Mouse (Mus musculus) left cerebral cortex, postnatal 10 days (tissue): ENCODE data around the gene Tmem106c. TPM values are rescaled to one million over a fixed set of nuclear protein-coding genes. Genes with fewer than 3 reads are reported as not detected.

ENCODE experiments used
- DNase-seq, 2 experiments: peaks; one replicate each; pipeline ENCODE4 v3.0.0; 2021 to 2022; ENCODE audit warnings: low spot score in 2 of 2, mixed read lengths in 1 of 2; ENCODE audit errors: extremely low spot score in 1 of 2
- intact Hi-C: fragments of 180-260 bp; cut with DNase I; formaldehyde crosslinking; loops from one replicate; pipeline ENCODE4 v1.15.1; 2025
- total RNA-seq, 2 experiments: library from RNA; stranded (reverse); gene quantifications; 2 replicates each; pipeline ENCODE4 v1.2.3; 2021

The Tmem106c gene
- total RNA-seq, 2 experiments from 2014 or later = 13.0 to 17.2 TPM

DNA sequence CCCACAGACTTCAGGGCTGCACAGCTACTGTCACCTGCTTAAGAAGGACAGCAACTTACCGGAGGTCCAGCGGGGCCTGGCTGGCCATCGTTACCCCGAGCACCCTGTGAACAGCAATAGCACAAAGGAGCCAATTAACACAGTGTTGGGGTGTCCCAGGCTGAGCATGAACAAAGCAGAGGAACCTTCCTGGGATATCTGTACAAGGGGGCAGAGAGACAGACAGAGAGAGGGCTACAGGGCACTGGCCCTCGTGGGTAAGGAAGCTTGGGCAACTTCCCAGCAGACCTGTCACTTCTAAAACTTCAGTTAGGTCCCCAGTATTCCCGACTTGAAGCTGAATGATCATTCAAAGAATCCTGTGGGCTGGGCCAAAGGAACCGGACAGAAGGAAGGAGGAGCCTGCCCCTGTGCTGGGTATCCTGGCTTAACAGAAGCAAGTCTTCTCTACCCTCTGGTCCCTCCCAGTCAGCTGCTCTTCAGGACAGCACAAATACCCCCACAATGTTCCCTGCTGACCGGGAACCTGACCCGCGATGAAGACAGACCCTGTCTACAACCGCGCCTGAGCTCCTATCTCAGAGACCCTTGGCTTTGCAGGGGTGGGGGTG lies 27.4 kb downstream of the Tmem106c start:
- intact Hi-C loops = no loop called here
- no peak for DNase-seq

DNA sequence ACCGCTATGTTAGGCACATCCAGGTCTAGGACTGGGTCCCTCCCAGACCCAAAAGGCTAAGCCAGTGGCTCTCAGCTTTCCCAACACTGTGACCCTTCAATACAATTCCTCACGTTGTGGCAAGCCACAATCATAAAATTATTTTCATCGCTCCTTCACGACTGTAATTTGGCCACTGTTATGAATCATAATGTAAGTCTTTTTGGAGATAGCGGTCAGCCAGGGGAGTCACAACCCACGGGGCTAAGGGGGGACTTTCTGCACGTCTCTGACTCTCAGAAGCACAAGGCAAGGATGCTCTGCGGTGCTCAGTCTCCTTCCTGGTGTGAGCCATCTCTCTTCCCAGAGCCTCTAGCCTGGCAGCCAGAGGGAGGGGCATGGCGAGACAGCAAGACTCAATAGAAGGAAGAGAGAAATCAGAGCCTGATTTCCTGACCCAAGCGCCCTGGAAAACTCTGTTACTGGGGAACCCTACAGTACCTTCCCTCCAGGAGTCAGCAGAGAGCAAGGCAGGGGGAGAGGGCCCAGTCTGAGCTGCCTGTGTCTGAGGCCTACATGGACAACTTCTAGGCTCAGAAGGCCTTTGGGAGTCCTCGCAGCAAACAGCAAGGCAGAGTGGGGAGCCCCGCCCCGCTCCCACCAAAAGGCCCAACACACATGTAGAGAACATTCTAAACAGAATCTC lies 28.2 kb downstream of the Tmem106c start:
- intact Hi-C loops = no loop called here
- DNase-seq = no peak

DNA sequence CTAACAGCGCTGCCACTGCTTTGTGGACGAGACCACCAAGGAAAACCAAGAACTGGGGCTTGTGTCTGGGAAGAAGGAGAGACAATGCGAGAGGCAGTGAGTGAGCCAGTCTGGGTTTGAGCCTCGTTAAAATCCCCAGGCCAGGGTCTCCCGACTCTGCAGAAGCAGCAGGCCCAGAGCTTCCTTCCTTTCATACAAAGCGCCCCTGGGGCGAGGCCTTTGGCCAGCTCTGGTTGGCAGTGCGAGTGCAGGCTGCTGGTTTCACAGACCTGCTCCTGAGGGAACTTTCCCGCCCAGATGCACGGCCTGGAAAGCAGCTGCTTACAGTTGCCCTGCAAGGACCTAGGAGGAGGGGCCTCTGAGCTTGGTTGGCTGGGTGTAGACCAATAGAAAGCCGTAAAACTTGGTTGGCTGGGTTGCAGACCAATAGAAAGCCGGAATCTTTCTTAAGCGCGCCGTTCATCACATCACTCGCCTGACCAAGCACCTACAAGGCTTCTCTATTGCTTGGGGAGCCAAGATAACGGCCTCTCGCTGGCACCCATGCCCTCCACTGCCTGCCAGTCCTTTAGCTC lies 28.8 kb downstream of the Tmem106c start:
- DNase-seq = peak; percentile 88
- intact Hi-C loops = no loop called here

DNA sequence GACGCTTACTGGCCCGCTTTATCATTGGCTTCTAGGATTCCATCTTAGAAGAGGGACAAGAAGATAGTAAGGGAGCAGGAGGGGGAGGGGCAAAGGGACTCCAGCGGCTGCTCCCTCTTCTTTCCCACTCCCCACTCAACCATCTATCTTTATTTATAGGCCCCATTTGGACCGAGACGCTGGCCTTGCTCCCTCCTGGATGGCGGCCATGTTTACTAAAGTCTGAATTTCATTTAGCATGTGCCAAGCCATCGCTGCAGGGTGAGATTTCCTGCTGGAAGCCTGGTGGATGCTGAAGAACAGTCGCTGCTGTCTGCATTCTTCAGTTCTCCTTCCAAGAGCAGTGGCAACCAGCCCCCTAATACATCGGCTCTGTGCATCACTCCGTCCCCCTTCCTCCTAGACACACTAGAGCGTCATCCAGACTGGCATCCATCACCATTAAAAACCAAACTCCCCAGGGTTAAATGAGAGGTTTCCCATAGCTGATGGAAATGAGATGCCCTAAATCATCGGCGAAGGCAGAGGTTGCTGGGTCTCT lies 32.8 kb downstream of the Tmem106c start:
- intact Hi-C loops = no loop called here
- peak; percentile 61 to 73 for DNase-seq

DNA sequence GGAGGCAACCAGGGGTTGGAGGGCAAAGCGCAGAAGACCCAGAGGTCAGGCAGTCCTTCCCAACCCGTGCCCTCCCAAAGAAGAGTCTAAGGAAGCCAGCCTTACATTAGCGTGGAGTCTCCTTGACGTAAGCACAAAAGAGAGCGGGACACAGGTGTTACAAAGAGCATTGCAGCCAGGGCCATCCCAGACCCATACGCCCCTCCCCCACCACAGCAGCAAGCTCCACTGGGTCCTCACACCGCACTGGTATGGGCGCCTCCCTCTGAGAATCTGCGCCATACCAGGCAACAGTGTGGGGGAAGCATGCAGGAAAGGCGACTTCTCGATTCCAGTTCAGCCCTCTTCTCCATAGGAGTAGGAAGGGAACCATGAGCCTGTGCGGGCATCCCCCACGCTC lies 35.5 kb downstream of the Tmem106c start:
- DNase-seq = no peak
- intact Hi-C loops = no loop called here

DNA sequence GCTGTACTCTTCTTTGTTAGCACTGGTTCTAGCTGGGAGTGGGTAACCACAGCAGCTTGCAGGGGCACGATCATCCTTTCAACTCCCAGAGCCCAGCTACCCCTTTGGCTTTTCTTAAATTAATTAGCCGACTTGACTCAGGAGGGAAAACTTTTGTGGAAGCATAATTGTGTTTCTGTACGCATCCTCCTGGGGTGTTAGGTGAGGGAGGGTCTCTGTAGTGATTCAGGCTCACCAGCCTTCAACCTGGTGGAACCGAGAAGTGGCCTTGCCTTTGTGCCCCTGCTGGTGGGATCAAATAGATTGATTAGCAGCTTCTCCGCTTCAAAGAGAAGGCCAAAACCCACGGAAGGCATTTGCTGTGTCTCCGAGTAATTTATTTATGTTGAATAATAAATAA lies 36.0 kb downstream of the Tmem106c start:
- DNase-seq = no peak
- intact Hi-C loops = no loop called here

DNA sequence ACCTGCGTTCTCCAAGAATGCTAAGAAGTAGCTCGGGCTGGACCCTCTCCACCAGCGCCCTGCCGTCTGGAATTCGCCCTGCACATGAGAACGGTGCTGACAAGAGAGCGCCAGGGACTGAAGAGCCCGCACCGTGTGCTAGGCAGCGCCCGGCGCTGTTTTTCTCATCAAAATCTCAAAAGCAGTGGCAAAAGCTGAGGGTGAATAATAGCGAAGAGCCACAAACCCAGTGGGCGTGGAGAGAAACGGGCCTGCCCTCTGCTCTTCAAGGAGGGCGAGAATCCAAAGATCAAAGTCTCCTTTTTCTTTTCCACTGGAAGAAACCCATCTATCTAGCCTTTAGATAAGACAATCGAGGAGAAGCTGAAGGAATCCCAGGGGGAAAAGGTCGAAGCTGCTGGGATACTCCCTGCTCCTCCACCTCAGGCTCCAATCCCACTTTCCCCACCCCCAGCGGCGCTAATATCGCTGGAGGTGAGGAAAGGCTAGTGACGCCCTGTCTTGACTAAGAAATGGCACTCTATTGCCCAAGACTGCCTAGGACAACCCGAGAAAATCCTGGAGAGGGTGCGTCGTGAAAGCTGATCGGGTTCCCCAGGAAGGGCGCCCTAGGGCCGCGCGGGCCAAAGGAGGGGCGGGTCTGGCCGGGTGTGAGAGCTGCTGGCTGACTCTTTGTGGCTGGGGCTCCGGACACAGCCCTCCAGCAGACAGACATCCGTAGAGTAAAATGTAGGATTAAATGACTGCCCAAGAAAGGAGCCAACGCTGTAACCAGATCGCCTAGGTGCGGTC lies 37.5 kb downstream of the Tmem106c start:
- intact Hi-C loops = no loop called here

DNA sequence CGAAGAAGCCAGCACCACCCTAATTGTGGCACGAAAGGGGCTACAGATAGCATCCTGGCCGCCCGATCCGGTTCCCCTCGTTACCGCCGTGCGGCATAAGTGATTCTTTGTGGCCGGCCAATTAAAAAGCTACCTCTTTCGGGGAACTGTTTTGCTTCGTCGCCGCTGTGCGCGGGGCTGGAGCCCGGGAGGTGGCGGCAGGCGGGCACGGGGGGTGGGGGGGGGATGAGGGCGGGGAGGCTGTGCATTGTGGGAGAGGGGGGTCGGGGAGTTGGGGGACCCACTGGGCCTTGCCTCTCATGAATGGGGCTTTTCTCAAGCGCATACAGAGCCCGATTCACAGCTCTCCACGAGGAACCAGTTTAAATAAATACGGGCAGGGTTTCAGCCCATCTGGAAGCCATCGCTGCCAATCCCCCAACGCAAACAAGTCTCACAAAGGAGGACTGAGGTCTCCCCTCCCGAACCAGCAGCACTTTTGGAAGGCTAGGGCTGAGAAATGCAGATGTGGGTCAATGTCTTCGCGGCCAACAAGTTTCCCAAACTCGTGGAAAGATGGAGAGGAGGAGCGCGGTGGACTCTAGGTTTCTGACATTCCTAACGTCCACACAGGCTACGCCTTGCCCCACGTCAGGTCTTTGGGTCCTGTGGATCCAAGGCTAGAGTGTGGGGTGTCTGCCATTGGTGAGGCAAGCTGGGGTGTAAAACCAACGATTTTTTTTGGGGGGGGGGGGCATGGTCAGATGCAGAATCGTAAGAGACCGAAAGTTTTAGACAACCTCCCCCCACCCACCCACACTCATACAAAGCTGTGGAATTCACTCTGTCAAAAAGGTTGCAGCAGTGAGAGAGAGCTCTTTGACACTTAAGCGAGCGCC lies 38.4 kb downstream of the Tmem106c start:
- peak in 1 of 2 experiments; percentile 35 for DNase-seq
- intact Hi-C loops = no loop called here

More for the DNA sequence above, 37.5 kb downstream of the Tmem106c start:
- no peak for DNase-seq

DNA sequence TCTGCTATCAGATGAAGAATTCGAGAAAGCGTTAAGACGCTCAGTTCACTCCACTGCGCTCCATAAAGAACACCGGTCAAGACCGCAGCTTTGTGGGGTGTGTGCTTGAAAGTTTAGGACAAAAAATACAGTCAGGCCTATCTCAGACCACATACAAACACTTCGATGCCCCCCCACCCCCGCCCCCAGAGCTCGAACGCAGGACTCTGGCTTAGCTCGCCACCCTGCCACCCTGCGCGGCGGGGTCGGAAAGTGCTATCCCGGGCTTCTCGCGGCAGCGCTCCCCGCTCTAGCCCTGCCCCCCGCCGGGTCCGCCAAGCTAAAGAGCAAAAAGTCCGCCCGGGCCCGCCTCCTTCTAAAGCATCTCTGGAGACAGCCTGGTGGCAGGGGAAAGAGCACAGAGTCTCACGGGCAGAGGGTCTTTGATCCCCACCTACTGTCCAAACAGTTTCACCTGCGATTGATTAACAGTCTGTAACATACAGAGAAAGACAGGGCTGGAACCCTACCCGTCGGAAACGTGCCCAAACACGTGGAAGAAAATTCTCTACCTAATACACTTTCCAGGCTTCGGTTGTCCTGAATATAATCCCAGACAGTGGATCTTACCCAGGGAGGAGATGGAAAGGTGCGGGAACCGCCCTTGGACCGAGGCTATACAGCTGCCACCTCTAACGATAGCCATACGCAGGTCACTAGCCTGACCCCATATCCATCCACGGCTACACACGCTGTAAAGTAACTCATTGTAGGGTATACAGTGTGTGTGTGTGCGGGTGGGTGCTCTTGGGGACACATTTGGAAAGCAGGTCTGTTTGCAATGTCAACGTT lies 39.2 kb downstream of the Tmem106c start:
- intact Hi-C loops = no loop called here
- peak in 1 of 2 experiments; percentile 58 for DNase-seq

DNA sequence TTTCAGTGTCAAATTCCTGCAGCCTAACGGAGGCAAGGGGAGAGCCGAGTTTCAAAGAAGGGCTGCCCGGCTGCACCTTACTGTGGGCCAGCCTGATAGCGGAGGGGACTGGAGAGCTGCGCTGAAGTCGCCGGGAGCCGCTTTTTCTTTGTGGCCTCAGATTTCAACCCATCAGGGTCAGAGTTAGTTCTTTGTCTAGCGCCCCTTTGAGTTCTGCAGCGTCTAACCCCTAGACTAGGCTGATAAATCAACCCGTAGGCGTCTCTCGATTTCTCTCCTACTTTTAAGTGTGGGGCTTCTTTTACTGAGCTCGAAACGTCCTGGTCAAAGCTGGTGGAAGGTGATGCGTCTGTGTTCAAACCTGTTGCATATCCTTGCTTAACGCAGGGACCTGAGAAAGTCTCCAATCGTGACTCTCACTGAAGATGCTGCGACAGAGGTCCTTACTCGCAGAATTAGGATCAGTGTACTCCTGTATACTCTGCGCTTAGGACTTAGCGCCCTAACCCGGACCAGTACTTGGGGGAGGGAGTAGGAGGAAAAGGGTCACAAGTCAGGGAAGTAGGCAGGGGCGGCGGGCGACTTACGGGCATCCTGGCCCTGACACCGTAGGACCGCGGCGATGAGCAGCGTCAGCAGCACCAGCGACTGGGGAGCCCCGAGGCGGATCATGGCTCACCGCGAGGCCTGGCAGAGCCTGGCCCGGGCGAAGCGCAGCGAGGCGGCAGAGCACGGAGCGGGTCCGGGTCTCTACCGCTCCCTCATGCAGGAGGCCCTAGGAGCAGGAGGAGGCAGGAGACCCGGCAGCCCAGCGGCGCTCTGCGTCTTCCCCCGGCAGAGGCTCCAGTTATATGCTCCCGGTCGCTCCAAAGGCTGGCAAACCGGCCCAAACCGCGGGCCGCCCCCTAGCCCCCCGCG lies 40.1 kb downstream of the Tmem106c start, which contains the start of gene Col2a1:
Col2a1 (minus strand) TSS at position 874 of the 918 bp plus-strand sequence.
- DNase-seq = no peak
- intact Hi-C loops = no loop called here

DNA sequence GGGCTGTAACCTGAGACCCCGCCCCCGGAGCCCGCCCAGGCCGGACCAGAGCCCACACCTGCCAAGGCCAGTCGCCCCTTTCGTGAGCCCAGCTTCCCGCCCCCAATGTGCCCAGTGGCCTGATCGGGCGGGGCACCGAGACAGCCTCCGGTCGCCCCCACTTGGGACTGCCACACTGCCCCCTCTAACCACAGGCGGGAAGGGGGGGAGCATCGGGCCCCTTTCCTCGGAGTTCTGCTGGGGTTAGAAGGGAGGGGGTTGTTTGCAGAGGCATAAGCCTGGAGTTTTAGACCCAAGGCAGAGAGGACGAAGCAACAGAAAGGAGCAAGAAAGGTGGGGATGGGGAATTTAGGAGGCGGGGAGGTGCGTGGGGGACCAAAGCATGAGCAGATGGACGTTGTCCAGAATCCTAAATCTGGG lies 40.8 kb downstream of the Tmem106c start:
- DNase-seq = no peak
- intact Hi-C loops = no loop called here

DNA sequence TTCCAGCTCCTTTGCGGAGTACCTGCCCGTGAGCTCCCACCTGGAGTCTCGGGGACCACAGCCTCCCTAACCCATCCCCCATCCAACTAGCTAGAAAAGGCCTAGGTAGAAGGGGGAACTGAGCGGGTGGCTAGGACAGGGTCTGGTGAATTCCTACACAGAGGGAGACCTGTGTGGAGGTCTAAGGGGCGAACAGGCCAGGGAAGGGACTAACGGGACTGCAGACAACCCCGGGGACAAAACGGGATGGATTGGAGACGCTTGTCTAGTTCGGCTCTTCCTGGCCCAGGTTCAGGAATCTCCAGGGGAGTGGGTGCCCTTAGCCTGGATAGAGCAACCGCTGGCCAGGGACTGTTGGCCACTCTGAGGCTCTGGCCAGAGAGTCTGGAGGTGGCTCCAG lies 41.2 kb downstream of the Tmem106c start:
- intact Hi-C loops = no loop called here
- no peak for DNase-seq

DNA sequence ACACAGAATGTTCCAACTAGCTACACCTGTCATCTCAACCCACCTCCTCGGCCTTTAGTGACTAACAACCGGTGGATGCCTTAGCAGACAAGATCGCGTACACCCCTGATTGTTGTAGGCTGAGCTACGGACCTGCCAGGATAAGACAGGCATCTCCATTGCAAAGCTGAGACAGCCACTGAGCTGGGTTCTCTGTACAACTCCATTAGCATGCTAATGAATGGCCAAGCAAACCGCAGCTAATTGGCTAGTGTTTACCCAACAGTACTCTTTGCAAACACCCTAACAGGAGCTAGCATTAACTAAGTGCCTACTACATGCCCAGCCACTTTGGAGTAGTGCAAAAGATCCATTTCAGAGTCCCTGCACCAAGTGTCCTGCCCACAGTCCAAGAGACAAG lies 48.8 kb downstream of the Tmem106c start:
- no peak for DNase-seq
- intact Hi-C loops = no loop called here

DNA sequence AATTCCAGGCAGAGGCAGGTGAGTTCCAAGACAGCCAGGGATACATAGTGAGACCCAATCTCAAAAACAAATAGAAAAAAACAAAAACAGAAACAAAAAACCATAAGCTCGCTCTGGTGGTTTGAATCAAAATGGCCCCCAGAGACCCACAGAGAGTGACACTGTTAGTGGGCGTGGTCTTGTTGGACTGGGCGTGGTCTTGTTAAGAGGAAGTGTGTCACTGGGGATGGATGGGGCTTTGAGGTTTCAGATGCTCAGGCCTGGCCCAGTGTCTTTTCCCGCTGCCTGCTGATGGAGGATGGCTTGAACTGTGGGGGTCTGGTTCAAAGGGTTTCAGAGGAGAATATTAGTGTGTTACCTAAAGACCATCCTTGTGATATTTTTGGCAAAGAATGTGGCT lies 53.9 kb downstream of the Tmem106c start:
- no peak for DNase-seq
- intact Hi-C loops = no loop called here

DNA sequence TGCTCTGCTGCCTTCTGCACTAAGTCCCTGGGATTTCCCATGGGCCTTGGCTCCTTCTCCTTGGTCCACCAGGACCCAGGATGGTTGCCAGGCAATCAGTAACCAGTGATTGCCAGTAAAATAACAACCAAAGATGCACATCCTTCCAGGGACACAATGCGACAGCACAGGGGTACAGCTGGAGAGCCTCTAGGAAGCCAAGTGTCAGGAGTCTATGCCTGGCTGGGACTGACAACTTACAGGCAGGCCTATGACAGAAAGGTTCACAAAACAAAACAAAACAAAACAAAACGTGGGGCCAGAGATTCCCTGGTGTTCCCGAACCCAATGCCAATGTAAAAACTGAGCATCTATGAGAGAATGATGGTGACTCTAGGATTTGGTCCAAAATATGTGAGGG lies 55.0 kb downstream of the Tmem106c start:
- intact Hi-C loops = no loop called here
- DNase-seq = no peak
